Mouse (Mus musculus) brain, embryonic 14.5 days (tissue): ENCODE measurements around the gene Pappa.

Source experiments
- CTCF ChIP-seq: fragments of 200-500 bp; IDR thresholded peaks from 2 replicates; pipeline ENCODE4 v1.5.1; 2012; ENCODE audit warnings: inconsistent platforms, mild to moderate bottlenecking, moderate library complexity, borderline replicate concordance; ENCODE audit not compliant: insufficient read depth, insufficient read length; ENCODE audit errors: extremely low read depth
- POLR2A ChIP-seq: fragments of 200-500 bp; IDR thresholded peaks from 2 replicates; pipeline ENCODE4 v1.6.1; 2012; ENCODE audit warnings: mild to moderate bottlenecking, inconsistent platforms, borderline replicate concordance; ENCODE audit not compliant: poor library complexity, insufficient read depth, insufficient read length, severe bottlenecking; ENCODE audit errors: extremely low read depth

DNA sequence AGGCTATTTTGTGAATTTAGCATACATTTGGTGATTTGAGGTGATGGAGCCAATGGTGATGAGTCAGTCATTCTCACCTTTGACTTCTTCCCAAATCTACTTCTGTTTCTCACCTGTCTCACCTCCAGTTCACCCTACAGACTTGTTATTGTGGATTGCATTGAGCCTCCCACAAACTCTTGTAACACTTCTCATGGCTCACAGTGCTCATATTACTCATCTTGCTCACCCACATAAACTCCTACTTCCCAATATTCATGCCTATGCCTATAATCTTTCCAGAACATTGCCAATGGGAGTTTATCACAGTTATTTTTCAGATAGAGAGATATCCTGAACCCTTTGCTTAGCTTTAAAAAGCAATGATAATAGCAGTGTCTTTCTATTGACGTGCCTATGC is 37.1 kb upstream of the Pappa start:
- no peak for TF ChIP-seq POLR2A
- no peak for TF ChIP-seq CTCF
